Mouse (Mus musculus): Measurements from ENCODE around the gene Top2b. TPM values are rescaled to one million over a fixed set of nuclear protein-coding genes. Genes with fewer than 3 reads are reported as not detected.

Gene Top2b
- polyA plus RNA-seq, 1 experiment from 2014 or later, result 16.2 TPM

DNA sequence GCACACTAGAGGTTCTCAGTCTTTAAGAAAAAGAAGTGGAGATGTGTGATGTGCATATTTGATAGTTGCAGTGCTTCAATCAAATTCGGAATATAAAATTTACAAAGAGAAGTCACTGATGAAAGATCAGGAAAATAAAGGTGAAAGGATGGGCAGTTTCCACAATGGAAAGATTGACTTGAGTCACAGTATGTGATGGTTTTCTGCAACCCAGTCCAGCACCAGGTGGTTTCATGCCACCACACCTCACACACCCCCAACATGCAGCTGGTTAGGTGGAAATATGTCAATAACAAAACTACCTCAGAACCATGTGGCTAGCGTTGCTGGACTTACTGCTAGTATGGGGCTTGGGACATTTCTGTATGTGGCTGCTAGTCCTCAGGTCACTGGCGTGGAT lies 67.6 kb downstream of the Top2b start:
- no peak overlapping the region for H3K4me3 ChIP-seq (ENCODE audit: low read depth, low read length)
- no peak for TF ChIP-seq CTCF (IDR thresholded peaks at IDR 0.05; ENCODE audit: low read depth)
- no peak overlapping the region for H3K4me2 ChIP-seq (replicated peaks; ENCODE audit: low read depth)
- 77% methylated on average over 3 of the region's 3 CpGs for WGBS
- H3K9me3 ChIP-seq (ENCODE audit: control insufficient read depth), result no peaks in the 10 kb centered on the region
- H3K27me3 ChIP-seq (replicated peaks; ENCODE audit: control insufficient read depth, insufficient read depth, low read length), result no peaks in the 10 kb centered on the region
- peaks cover 14% of the 10 kb centered on the region for H3K36me3 ChIP-seq (ENCODE audit: control insufficient read depth, insufficient read depth)
- no peak overlapping the region for H3K9ac ChIP-seq (ENCODE audit: low read depth, low read length)
- no peaks in the 10 kb centered on the region for H3K4me1 ChIP-seq (replicated peaks; ENCODE audit: control insufficient read depth, insufficient read depth, low read length)
- no peak overlapping the region for H3K27ac ChIP-seq (ENCODE audit: low read depth, low read length)
- ATAC-seq, result 0 out of 2 replicates have a peak, but pooled peaks have one; percentile 19

DNA sequence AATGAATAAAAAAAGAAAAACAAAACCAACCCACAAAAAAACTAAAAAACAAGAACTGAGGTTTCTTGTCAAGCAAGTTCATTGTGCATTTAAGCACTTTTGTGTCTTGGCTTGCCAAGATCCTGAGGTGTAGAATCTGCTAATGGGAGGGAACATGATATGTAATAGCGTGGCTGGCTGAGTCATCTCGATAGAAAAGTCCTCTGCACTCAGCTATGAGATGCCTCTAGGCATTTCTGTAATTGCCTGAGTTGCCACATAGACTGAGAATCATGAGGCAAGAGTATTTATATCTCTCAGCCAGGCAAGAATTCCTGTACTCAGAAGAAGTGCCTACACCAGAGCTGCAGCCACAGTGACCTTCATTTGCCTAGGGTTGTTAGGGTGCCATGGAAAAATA lies 68.2 kb downstream of the Top2b start:
- 79% methylated on average over 2 of the region's 2 CpGs for WGBS
- ATAC-seq, result no peak
- Histone ChIP-seq H3K36me3 (ENCODE audit: control insufficient read depth, insufficient read depth) (peaks cover 14% of the 10 kb centered on the region), H3K4me1 (replicated peaks; ENCODE audit: control insufficient read depth, insufficient read depth, low read length) (no peaks in the 10 kb centered on the region), H3K27ac (ENCODE audit: low read depth, low read length) (no peak overlapping the region), H3K9me3 (ENCODE audit: control insufficient read depth) (no peaks in the 10 kb centered on the region), H3K27me3 (replicated peaks; ENCODE audit: control insufficient read depth, insufficient read depth, low read length) (no peaks in the 10 kb centered on the region), H3K4me2 (replicated peaks; ENCODE audit: low read depth) (no peak overlapping the region), H3K9ac (ENCODE audit: low read depth, low read length) (no peak overlapping the region), H3K4me3 (ENCODE audit: low read depth, low read length) (no peak overlapping the region)
- TF ChIP-seq CTCF (IDR thresholded peaks at IDR 0.05; ENCODE audit: low read depth), result no peak

DNA sequence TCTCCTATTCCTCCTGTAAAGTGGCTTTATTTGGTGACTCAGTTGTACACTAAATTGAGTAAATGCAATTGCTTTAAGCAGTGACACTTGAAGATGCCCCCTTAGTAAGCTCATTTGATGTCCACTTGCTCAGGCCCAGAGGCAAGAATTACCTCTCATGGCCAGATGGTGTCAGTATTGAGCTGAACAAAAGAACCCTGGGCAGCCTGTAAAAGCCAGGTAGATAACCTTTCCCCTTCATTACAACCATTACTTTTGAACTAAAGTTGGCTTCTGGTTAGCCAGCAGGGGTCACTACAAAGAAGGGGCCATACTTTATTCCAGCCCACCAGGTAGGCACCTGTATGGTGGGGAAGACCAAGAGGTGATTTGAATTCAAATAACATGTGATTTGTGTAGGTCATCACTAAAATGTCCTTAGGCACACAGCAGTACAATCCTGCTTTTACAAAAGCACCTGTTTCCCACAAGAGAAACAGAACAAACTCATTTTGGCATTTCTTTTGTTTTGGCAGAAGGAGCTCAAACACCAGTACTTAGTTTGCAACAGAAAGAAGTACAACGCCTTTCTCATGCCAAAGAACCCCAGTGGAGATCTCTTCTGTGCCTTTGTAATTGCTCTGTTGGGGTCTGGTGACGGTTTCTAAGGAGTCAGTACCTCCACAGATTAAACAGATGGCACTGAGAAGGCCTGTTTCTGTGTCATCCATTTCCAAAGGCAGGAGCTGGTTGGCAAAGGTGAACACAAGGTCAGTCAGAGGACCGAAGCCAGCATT lies 69.6 kb downstream of the Top2b start:
- Histone ChIP-seq H3K27ac (ENCODE audit: low read depth, low read length) (no peak overlapping the region), H3K4me3 (ENCODE audit: low read depth, low read length) (no peak overlapping the region), H3K4me1 (replicated peaks; ENCODE audit: control insufficient read depth, insufficient read depth, low read length) (no peaks in the 10 kb centered on the region), H3K9ac (ENCODE audit: low read depth, low read length) (no peak overlapping the region), H3K4me2 (replicated peaks; ENCODE audit: low read depth) (no peak overlapping the region), H3K27me3 (replicated peaks; ENCODE audit: control insufficient read depth, insufficient read depth, low read length) (no peaks in the 10 kb centered on the region), H3K36me3 (ENCODE audit: control insufficient read depth, insufficient read depth) (peaks cover 9% of the 10 kb centered on the region), H3K9me3 (ENCODE audit: control insufficient read depth) (no peaks in the 10 kb centered on the region)
- peak; percentile 87 for TF ChIP-seq CTCF (IDR thresholded peaks at IDR 0.05; ENCODE audit: low read depth)
- no peak for ATAC-seq
- 79% methylated on average over 3 of the region's 3 CpGs for WGBS

DNA sequence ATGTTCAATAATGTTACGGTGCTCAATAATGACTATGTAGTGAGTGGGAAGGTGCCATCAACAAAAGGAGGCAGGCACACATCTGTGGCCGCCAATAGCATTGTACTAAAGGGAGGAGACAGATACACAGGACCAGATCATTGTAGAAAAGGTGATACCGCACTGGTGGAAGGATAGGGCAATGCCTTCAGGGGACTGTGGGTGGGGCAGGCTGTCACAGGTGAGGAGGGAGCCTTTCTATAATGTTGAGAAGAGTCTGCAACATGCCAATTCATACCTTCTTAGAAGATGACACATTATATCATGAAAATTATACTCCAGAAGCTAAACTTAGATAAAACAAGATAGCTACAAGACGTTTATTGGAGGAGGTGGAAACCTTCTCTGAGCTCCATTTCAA lies 72.4 kb downstream of the Top2b start:
- no peak overlapping the region for H3K4me2 ChIP-seq (replicated peaks; ENCODE audit: low read depth)
- H3K4me3 ChIP-seq (ENCODE audit: low read depth, low read length), result no peak overlapping the region
- TF ChIP-seq CTCF (IDR thresholded peaks at IDR 0.05; ENCODE audit: low read depth), result no peak
- no peaks in the 10 kb centered on the region for H3K4me1 ChIP-seq (replicated peaks; ENCODE audit: control insufficient read depth, insufficient read depth, low read length)
- WGBS, result 86% methylated on average over 4 of the region's 4 CpGs
- H3K9me3 ChIP-seq (ENCODE audit: control insufficient read depth), result no peaks in the 10 kb centered on the region
- H3K27ac ChIP-seq (ENCODE audit: low read depth, low read length), result no peak overlapping the region
- no peak overlapping the region for H3K9ac ChIP-seq (ENCODE audit: low read depth, low read length)
- ATAC-seq, result no peak
- H3K27me3 ChIP-seq (replicated peaks; ENCODE audit: control insufficient read depth, insufficient read depth, low read length), result no peaks in the 10 kb centered on the region
- peaks cover 9% of the 10 kb centered on the region; the same call in 1 of the 2 replicates for H3K36me3 ChIP-seq (ENCODE audit: control insufficient read depth, insufficient read depth)

DNA sequence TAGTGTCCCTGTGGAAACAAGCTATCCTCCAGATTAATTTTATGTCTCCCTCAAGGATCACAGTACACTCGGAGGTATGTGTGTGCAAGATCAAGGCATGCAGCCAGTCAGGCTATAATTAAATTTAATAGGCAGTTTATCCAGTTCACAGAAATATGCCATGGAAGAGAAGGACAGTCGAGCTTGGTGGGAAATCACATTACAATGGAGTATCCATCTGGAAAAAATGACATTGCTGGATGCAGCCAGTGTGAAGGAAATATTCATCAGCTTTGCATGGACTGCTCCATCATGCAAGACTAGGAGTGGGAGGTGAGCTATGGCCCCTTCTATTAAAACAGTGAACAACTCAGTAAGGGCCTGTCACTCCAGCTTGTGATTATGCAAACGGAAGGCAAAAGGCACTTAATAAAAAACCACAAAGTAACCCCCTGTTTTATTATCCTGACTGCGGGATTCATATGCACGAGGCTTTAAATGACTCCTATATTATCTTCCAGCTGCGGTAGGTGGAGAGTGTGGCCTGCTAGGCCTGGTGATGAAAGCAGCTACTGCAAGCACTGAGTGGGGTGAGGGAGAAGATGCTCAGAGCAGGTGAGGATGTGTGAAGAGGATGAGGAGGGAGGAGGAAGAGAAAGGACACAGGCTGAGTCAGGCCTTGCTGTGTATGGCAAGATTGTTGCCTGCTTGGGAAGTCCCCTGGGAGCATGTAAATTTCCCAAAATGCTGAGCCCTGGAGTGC lies 74.6 kb downstream of the Top2b start:
- H3K9me3 ChIP-seq (ENCODE audit: control insufficient read depth), result no peaks in the 10 kb centered on the region
- no peaks in the 10 kb centered on the region for H3K27me3 ChIP-seq (replicated peaks; ENCODE audit: control insufficient read depth, insufficient read depth, low read length)
- no peak overlapping the region for H3K4me2 ChIP-seq (replicated peaks; ENCODE audit: low read depth)
- ATAC-seq, result no peak
- no peak overlapping the region for H3K9ac ChIP-seq (ENCODE audit: low read depth, low read length)
- WGBS, result 63% methylated on average over 6 of the region's 6 CpGs
- no peaks in the 10 kb centered on the region for H3K4me1 ChIP-seq (replicated peaks; ENCODE audit: control insufficient read depth, insufficient read depth, low read length)
- H3K27ac ChIP-seq (ENCODE audit: low read depth, low read length), result no peak overlapping the region
- no peak overlapping the region for H3K4me3 ChIP-seq (ENCODE audit: low read depth, low read length)
- no peak for TF ChIP-seq CTCF (IDR thresholded peaks at IDR 0.05; ENCODE audit: low read depth)
- peaks cover 9% of the 10 kb centered on the region; the same call in 1 of the 2 replicates for H3K36me3 ChIP-seq (ENCODE audit: control insufficient read depth, insufficient read depth)

DNA sequence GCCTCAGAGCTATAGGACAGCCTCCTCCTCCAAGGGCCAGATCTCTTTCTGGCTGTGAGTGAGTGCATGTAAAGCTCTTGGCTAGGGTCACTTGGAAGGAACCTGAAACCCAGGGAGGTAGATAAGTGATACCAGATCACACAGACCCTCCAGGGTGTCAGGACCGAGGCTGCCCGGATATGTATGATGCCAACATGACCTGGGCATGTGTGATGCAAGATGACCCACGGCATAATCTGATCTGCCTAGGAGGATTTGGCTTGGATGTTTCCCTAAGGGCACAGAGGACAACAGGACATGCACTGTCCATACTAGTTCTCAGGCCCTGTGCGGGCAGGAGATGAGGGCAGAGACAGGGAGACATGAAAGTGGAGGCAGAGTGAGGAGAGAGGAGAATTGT lies 79.9 kb downstream of the Top2b start:
- 91% methylated on average over 4 of the region's 4 CpGs for WGBS

More for the DNA sequence above, 79.9 kb downstream of the Top2b start:
- Histone ChIP-seq H3K36me3 (ENCODE audit: control insufficient read depth, insufficient read depth) (no peaks in the 10 kb centered on the region), H3K4me1 (replicated peaks; ENCODE audit: control insufficient read depth, insufficient read depth, low read length) (no peaks in the 10 kb centered on the region), H3K27ac (ENCODE audit: low read depth, low read length) (no peak overlapping the region), H3K4me3 (ENCODE audit: low read depth, low read length) (no peak overlapping the region), H3K9me3 (ENCODE audit: control insufficient read depth) (no peaks in the 10 kb centered on the region), H3K4me2 (replicated peaks; ENCODE audit: low read depth) (no peak overlapping the region), H3K9ac (ENCODE audit: low read depth, low read length) (no peak overlapping the region), H3K27me3 (replicated peaks; ENCODE audit: control insufficient read depth, insufficient read depth, low read length) (no peaks in the 10 kb centered on the region)
- ATAC-seq, result no peak
- no peak for TF ChIP-seq CTCF (IDR thresholded peaks at IDR 0.05; ENCODE audit: low read depth)
